Mouse (Mus musculus) thymus, adult 2 months (tissue): ENCODE results near the gene Ascl5.

Experiments used
- CTCF ChIP-seq: fragments of 200-500 bp; IDR thresholded peaks from 2 replicates; pipeline ENCODE4 v1.5.1; 2012; ENCODE audit warnings: mild to moderate bottlenecking, control low read depth, low read length, moderate library complexity, borderline replicate concordance; ENCODE audit not compliant: control insufficient read depth, poor library complexity, insufficient read depth; ENCODE audit errors: extremely low read depth
- POLR2A ChIP-seq: fragments of 200-500 bp; IDR thresholded peaks from 2 replicates; pipeline ENCODE4 v1.6.1; 2012; ENCODE audit warnings: mild to moderate bottlenecking, low read length, control low read depth, moderate library complexity; ENCODE audit not compliant: control insufficient read depth, poor library complexity, insufficient read depth; ENCODE audit errors: extremely low read depth

DNA sequence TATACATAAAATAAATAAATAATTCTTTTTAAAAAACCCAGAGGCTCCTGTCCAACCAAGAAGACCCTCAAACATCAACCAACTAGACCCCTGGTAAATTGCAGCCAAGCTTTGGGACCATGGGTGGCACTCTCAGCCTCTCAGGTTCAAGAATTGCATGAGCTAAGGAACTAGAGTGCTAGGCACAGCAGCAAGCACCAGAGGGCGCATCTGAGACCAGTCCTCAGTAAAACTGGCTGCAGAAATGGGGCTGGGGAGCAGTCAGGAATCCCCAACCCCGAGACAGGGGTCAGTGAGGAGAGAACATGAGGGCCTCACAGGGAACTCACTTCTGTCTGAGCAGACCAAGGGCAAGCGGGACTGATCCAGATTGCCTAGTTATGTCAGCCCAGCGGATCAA lies 4.8 kb upstream of the Ascl5 start:
- TF ChIP-seq POLR2A (no peak), CTCF (peak; percentile 72; the same call in 1 of the 2 replicates)
